Mouse (Mus musculus): Measurements from ENCODE around the gene Maml3. TPM values are rescaled to one million over a fixed set of nuclear protein-coding genes. Genes with fewer than 3 reads are reported as not detected.

The Maml3 gene
- total RNA-seq, 1 experiment from 2014 or later, result 19.3 TPM

DNA sequence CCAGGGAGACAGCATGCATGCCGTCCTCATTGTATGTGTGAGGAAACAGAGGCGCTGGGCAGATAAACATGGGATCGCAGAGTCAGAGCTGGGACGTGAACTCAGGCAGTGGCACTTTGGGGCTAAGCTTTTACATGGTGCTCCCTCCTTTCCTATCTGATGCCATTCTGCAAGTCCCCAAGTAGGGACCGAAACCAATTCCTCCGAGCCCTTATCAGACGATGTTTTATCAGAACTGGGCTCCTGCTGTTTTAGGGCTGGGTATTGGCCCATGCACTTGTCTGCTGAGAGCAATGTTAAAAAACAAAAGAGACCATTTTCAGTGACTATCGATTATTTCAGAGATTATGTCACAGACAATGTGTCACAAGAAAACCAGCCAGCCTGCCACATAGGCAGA is 191.4 kb downstream of the Maml3 start:
- no peak for ATAC-seq (replicated peaks in 1 of 2; ENCODE audit: insufficient read depth in 1 of 2, low FRiP score in 2 of 2, low TSS enrichment in 1 of 2, low read depth in 1 of 2, poor library complexity in 2 of 2, severe bottlenecking in 2 of 2)

DNA sequence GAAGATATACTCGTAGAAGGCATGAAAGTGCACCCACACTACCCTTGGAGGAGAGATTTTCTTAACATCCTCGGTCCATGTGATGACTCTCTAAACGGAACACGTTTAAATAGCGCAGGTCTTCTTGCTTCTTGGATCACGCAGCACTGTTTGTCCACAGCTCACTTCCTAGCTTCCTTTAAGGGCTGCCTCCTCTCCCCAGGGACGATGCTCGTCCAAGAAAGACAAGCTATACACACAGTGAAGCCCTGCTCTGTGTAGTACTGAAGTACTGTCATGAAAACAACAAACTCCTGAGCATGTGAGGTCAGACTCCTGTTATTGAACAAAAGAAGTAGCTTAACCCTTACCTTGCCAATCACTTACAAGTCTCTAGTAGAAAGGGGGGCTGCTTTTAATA is 192.7 kb downstream of the Maml3 start:
- no peak for ATAC-seq (replicated peaks in 1 of 2; ENCODE audit: insufficient read depth in 1 of 2, low FRiP score in 2 of 2, low TSS enrichment in 1 of 2, low read depth in 1 of 2, poor library complexity in 2 of 2, severe bottlenecking in 2 of 2)

DNA sequence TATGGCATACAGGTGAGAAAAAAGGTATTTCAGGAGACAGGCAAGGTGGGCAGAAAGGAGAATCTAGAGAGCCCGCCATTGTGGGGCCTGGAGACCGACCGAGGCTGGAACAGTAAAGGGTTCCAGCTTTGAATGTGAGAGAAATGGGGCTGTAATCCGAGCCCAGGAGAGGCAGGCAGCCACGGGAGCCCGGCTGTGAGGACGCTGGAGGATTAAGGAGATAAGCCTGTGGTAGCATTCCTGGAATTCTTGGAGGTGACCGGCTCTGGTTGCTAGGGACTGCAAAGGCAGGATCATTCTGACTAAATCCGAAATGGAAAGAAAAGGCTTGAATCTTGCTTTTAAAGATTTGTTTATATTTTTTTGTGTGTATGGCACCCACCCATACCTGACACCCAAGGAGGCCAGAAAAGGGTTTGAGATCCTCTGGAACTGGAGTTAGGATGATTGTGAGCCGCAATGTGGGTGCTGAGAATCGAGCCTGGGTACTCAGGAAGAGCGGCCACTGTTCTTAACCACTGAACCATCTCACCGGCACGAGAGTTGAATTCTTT is 196.4 kb downstream of the Maml3 start:
- ATAC-seq (replicated peaks in 1 of 2; ENCODE audit: insufficient read depth in 1 of 2, low FRiP score in 2 of 2, low TSS enrichment in 1 of 2, low read depth in 1 of 2, poor library complexity in 2 of 2, severe bottlenecking in 2 of 2), result no peak

DNA sequence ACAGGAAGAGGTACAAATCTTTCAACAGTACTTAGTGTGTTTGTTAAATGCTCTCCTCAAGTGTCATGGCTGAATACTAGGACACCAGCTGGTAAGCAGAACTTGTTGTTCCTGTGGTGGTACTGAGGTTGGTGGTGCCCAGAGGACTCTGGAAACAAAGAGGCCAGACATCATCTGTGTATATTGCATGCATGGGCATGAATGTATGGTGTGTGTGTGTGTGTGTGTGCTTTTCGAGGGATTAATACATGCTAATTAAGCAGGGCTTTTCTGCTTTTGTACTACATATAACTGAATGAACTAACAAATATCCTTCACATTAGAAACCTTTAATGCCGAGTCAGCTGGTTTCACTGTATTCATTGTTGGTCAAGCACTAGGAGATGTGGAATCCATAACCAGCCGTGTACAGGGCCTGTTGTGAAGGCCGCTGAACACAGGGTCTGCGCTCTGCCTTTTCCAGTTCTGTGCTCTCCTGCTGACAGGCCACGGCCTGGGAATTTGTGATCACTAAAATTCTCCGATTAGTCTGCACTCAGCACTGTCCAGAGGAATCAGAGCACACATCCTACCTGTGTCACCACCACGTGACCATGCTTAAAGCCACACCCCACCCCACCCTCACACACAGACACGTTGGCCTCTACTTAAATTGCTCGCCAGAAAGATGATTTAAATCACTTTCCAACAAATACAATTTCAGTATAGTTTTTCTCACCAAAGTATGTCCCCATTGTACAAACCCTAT is 197.6 kb downstream of the Maml3 start:
- no peak for ATAC-seq (replicated peaks in 1 of 2; ENCODE audit: insufficient read depth in 1 of 2, low FRiP score in 2 of 2, low TSS enrichment in 1 of 2, low read depth in 1 of 2, poor library complexity in 2 of 2, severe bottlenecking in 2 of 2)

DNA sequence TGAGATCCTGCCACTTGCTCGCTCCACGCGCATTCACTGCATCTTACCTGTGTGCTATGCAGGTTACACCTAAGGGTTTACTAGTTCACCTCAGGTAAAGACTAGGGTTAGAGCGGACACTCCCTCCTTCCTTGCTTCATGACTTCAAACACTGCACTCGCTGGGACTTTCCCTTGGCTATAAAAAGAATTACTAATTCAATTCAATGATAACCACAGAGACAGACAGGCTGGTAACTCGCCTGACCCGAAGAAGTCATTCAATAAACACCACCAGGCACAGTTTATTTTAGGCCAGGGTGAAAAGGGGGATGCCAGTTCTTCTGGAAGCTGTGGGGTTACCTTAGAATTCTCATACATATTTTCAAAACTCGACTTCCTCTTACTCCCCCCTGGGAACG is 199.0 kb downstream of the Maml3 start:
- ATAC-seq (replicated peaks in 1 of 2; ENCODE audit: insufficient read depth in 1 of 2, low FRiP score in 2 of 2, low TSS enrichment in 1 of 2, low read depth in 1 of 2, poor library complexity in 2 of 2, severe bottlenecking in 2 of 2), result no peak

DNA sequence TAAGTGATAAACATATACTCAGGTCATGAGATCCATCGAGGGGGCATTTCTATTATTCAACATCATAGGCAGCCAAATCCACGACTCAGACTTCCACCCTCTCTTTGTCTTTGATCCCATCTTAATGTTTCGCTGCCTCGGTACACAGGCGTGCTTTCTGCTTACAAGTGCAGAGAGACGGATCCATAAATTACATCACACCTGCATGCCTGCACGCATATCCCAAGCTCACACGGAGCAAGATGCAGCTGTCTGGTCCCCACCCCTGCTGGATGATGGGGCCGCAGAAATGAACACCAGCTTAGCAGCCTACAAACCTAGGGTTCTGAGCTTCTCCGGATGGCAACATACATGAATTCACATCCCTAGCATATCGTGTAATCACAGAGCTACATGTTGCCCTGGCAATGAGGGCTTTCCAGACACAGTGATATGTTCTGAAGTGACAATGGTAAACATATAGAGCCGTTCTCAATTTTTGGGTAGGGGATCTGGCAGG is 200.5 kb downstream of the Maml3 start:
- no peak for ATAC-seq (replicated peaks in 1 of 2; ENCODE audit: insufficient read depth in 1 of 2, low FRiP score in 2 of 2, low TSS enrichment in 1 of 2, low read depth in 1 of 2, poor library complexity in 2 of 2, severe bottlenecking in 2 of 2)

DNA sequence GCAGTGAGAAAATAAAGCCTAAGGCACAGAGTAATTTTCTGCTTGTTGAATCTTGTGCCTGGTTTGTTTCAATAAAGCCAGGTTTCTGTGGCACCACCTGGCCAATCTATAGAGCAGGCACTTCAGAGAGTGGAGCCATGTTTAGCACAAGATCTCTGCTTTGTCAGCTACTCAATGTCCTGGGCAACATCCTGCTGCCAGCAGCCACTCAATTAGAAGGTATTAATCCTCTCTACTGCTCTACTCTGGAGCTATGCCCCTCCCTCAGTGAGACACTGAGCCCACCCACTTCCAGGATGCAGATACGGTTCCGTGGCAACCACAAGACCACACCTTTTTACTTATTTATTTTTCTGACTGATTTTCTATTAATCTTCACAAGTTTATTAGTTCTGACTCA is 203.7 kb downstream of the Maml3 start:
- ATAC-seq (replicated peaks in 1 of 2; ENCODE audit: insufficient read depth in 1 of 2, low FRiP score in 2 of 2, low TSS enrichment in 1 of 2, low read depth in 1 of 2, poor library complexity in 2 of 2, severe bottlenecking in 2 of 2), result no peak

DNA sequence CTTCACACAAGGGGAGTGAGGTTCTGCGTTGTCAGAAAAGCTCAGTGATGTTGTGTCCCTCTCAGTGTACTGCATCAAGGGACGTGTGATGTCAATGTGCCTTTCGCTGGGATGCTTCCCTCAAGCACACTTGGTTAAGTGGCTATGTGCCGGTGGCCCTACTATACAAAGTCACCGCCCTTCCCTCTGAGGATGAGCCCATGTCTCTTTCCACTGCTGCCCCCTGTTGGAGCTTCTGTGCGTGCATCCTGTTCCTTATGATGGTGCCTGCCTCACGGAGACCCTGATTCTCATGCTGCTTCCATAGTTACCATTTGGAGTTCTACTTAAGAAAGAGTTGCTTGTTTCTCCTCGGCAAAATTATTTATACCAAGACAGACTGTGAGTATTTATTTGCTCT is 210.4 kb downstream of the Maml3 start:
- no peak for ATAC-seq (replicated peaks in 1 of 2; ENCODE audit: insufficient read depth in 1 of 2, low FRiP score in 2 of 2, low TSS enrichment in 1 of 2, low read depth in 1 of 2, poor library complexity in 2 of 2, severe bottlenecking in 2 of 2)

DNA sequence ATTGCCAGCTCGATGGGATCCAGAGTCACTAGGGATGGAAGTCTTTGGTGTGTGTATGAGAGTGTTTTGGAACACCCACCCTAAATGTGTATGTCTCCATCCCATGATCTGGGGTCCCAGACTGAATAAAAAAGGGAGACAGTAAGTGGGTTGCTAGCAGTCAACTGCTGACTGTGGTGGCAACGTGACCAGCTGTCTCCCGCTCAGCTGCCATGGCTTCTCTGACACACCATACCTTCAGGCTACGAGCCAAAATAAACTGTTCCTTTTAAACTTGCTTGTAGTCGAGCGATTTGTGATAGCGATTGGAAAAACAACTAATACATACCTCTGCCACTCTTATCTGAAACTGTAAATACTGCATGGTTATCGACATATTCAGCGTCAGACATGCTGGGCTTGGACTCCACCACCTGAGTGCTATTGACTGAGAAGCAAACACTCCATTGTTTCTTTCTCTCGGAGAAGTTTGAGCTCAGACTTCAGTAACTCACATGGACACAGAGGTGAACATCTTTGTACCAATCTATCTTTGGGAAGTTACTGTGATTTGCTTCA is 213.2 kb downstream of the Maml3 start:
- ATAC-seq (replicated peaks in 1 of 2; ENCODE audit: insufficient read depth in 1 of 2, low FRiP score in 2 of 2, low TSS enrichment in 1 of 2, low read depth in 1 of 2, poor library complexity in 2 of 2, severe bottlenecking in 2 of 2), result no peak

DNA sequence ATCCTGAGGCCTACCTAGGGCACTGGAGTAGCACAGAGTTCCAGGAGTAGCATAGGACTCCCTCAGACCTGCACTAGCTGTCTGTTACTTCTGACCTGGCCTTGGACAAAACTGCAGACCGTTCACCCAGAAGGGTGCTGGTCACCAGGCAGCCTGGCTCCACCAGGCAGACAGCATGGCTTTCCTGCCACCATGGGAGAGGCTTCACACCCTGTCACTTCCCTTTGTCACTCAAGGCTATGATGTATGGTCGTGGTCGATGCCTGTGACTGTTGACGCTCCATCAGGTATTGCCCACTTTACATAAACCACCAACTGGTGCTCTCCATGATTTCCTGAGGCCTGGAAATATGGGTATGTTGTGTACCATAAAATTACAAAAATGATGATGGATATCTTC is 214.7 kb downstream of the Maml3 start:
- peak; percentile 25 to 34; a peak in 3 of 4 replicates for ATAC-seq (replicated peaks in 1 of 2; ENCODE audit: insufficient read depth in 1 of 2, low FRiP score in 2 of 2, low TSS enrichment in 1 of 2, low read depth in 1 of 2, poor library complexity in 2 of 2, severe bottlenecking in 2 of 2)

DNA sequence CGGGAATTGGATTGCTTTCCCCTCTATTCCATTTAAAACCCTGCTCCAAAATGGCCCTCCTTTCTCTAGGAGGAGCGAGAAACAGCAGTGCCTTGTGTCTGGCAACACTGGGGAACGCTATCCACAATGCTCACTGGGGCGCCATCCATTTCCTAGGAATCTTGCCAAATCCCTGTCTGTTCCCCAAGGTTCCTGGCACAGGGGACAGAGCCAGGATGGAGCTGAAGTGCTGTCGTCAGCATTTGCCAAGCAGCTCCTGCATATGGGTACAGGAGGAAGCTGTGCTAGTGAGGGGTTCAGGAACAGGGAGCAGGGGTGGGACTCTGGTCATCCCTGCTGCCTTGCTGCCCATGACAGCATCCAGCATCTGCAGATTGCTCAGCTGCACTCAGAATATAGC is 215.1 kb downstream of the Maml3 start:
- no peak for ATAC-seq (replicated peaks in 1 of 2; ENCODE audit: insufficient read depth in 1 of 2, low FRiP score in 2 of 2, low TSS enrichment in 1 of 2, low read depth in 1 of 2, poor library complexity in 2 of 2, severe bottlenecking in 2 of 2)

DNA sequence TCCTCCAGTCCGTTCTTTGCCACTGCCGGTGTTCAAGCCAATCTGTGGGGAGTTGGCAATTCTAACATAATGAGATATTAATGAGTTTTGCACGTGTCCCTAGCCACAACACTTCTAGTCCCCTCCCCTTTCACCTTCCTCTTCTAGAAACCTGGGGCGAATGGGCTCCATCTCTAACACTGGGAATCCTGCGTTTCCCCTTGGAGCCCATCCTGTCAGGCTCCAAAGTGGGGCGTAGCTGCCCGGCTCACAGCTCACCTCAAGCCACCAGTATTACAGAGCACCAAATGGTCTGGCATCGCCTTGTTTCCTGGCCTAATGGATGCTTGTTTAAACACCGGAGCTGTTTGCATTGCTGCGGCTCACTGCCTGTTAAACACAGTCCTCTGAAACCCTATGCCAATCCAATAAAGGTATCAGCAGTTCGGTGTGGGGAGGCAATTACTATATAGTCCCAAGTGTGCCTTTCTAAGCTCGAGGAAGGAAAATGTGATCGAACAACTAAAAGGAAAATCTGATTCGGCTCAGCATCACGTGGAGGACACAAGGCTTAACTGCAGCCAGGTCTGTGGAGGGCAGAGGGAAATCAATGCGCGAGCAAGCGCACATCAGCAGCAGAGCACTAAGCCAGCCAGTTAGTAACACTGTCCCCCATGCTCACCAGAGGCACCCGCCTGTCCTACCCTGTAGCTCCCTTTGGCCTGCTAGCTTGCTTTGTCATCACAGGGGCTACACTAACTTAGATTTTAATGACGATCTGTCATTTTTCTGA is 216.0 kb downstream of the Maml3 start:
- ATAC-seq (replicated peaks in 1 of 2; ENCODE audit: insufficient read depth in 1 of 2, low FRiP score in 2 of 2, low TSS enrichment in 1 of 2, low read depth in 1 of 2, poor library complexity in 2 of 2, severe bottlenecking in 2 of 2), result peak in 1 of 2 experiments; percentile 26; a peak in 2 of 4 replicates

DNA sequence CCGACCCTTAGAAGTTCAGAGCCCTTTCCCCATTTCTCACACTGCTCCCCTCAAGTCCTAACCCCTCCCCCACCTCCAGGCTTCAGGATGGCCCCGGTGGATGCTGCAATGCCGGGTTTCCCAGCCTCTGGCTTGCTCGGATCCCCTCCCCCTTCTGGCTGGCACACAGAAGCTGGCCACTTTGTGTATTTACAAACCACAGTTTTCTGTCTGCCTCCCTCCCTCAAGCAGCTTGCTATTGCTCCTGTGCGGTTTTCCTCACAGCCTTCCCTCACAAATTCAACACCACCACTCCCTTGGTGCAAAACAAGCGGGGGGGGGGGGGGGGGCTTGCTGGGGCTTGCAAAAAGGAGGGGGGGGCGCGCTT is 216.6 kb downstream of the Maml3 start:
- ATAC-seq (replicated peaks in 1 of 2; ENCODE audit: insufficient read depth in 1 of 2, low FRiP score in 2 of 2, low TSS enrichment in 1 of 2, low read depth in 1 of 2, poor library complexity in 2 of 2, severe bottlenecking in 2 of 2), result peak in 1 of 2 experiments; percentile 33; a peak in 1 of 4 replicates

DNA sequence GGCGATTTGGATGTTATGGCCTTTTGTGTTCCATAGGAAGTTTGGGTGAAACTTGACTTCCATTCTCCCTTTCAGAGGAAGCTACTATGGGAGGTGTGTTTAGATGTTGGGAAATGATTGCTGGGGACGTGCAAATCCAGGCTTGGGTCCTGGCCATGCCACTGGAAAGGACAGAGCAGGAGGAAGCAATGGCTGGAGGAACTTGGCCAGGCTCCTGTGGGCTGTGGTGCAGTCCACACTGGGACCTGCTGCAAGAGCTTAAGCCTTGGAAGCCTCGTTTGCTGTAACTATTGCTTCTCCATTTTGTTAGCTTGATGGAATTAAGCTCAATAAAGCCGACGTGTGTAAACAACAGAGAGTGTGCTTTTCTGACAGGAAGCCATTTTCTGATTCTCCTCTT is 219.0 kb downstream of the Maml3 start:
- no peak for ATAC-seq (replicated peaks in 1 of 2; ENCODE audit: insufficient read depth in 1 of 2, low FRiP score in 2 of 2, low TSS enrichment in 1 of 2, low read depth in 1 of 2, poor library complexity in 2 of 2, severe bottlenecking in 2 of 2)

DNA sequence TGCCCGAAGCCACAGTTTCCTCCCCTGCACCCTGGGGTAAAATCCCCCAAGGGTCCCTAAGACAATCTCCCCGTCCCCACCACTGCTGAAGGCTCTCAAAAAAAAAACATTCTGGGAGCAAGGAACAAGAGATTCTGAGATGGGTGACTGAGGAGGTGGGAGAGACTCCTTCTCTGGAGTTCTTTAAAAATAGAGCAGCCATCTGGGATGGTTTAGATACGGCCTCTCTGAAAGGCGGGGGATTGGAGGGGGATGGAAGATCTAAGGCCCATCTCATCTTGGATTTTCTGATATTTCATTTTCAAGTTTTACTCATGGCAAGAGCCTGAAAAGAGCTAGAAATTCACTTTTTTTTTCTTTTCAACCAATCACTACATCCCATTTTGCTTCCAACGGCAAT is 219.4 kb downstream of the Maml3 start:
- ATAC-seq (replicated peaks in 1 of 2; ENCODE audit: insufficient read depth in 1 of 2, low FRiP score in 2 of 2, low TSS enrichment in 1 of 2, low read depth in 1 of 2, poor library complexity in 2 of 2, severe bottlenecking in 2 of 2), result no peak

DNA sequence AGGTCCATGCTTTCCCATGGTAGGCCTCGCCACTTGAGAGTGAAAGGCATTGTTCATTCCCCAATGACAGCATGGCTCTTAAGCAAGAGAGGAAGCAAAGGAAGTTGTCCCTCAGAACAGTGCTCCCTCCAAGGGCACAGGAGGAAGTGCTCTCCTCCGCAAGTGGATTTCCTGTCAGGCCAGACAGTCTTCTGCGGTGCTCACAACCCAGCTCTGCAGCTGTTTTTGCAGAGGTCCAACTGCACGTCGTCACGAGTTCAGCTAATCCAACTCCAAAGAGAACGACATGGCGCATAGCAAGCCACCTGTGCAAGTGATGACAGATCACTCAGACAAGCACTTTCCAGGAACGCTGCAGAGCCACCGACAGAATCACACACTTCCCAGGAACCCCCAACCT is 222.9 kb downstream of the Maml3 start:
- peak; percentile 77 to 79 for ATAC-seq (replicated peaks in 1 of 2; ENCODE audit: insufficient read depth in 1 of 2, low FRiP score in 2 of 2, low TSS enrichment in 1 of 2, low read depth in 1 of 2, poor library complexity in 2 of 2, severe bottlenecking in 2 of 2)

DNA sequence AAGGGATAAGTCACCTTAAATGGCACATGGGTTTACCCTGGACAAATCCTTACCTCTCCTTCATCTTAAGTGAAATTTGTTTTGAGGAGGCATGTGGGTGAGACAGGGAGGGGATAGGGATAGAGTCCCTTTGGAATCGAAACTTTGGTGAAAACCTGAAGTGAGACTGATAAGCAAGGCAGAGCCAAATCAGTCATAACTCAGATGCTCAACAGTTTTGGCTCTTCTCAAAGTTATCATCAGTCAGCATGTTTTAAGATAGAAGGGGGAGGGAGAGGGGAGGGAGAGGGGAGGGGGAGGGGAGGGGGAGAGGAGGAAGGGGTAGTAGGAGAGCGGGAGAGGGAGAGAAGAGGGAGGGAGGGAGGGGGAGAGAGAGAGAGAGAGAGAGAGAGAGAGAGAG is 223.5 kb downstream of the Maml3 start:
- no peak for ATAC-seq (replicated peaks in 1 of 2; ENCODE audit: insufficient read depth in 1 of 2, low FRiP score in 2 of 2, low TSS enrichment in 1 of 2, low read depth in 1 of 2, poor library complexity in 2 of 2, severe bottlenecking in 2 of 2)

DNA sequence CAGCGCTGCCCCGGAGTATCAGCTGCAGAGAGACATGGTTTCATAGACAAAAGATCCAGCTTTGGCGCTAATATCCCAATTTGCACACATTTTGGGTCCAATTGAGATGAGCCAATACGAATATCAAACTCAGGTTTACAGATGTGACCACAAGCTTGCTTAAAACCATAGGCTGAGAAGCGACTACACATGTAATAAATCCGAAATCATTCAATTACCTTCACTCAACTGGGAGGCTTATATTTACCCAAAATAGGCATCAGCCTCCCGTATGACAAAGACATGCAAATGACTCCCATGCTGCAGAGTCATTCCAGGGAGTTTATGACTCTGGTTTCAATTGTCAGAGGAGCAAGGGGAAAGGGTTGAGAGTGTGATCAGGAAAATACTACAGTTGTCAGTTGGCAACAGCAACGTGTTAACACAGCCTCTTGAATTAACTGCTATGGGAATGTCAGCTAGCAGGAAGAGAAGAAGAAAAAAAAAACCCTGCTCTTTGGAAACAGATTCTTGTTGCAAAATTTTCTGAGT is 224.3 kb downstream of the Maml3 start:
- no peak for ATAC-seq (replicated peaks in 1 of 2; ENCODE audit: insufficient read depth in 1 of 2, low FRiP score in 2 of 2, low TSS enrichment in 1 of 2, low read depth in 1 of 2, poor library complexity in 2 of 2, severe bottlenecking in 2 of 2)
